Mouse (Mus musculus): ENCODE results near the gene Ell2.
A peak's percentile ranks its signal among the peaks of the same experiment; 100 is the strongest.
"Not testable (repeated sequence)": the region's sequence is repeated elsewhere in the genome, so short reads cannot be mapped to it uniquely, and the experiment has no call there.

Gene Ell2

DNA sequence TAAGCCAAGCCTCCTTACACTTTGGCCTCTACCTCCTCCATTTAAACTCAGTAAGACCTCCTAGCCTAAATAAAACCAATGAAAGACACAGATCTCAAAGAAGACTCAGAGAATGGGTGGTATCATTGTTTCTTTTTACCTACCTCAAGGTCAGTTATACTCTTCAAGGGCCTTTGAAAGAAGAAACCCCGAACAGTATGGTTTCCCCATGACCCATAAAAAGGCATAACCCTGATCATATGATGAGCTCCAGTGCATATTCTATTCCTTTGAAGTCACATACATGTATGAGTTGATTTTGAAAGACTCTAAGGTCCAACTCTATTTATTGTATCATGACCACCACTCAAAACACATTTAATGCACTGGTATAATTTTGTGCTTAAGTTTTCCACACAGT lies at the start of gene Ell2:
Ell2 (plus strand) TSS at position 301 of the 400 bp plus-strand sequence.
- no peak for DNase-seq (ENCODE audit: low spot score)

DNA sequence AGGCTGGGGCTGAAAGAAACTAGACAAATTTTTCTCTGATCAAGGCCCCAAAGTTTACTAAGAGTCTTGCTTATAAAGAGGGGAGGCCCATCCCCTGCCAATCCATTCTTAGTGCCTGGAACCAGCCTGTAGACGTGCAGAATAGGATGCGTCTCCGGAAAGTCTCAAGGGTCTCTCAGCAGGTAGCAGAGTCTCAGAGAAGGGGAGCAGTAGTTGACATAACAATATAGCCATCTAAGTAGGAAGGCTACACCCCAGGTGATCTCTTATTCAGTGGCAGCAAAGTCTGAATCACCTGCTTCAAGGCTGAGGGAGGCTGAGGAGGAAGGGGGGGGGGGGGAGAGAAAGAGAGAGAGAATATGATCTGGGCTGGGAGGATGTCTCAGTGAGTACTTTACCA lies 21.1 kb upstream of the Ell2 start:
- DNase-seq (ENCODE audit: low spot score) = no peak

DNA sequence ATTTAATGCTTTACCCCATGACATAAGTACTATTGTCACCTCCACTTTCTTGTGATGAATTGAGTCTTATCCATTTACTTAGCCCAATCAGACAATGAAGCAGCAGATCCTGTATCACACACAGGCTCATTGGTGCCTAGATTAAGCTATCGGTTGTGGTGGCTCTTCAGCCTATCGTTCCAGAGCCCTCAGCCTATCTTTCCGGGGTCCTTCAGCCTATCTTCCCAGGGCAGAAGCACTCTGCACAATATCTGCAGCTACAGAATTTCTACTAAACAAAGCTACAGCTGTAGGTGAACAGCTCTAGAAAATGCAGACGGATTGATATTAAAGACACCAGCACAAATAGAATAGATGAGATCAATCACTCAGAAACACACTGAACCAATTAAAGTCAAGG lies 19.6 kb upstream of the Ell2 start:
- no peak for DNase-seq (ENCODE audit: low spot score)

DNA sequence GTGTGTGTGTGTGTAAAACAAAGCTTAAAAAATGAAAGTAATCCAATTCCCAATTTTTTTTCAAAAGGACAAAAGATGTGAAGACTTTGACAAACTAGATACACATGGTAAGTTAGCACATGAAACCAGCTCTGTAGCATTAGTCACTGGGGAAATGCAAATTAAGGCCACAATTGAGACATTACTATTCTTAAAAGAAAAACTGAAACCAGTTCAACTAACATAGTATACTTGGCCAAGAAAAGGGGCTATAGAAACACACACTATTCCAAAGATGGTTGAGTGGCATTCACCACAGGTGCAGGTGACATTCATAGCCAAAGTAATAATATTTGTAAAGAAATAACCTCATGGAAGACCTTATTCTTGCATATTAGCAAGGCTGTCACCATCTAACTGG lies 14.9 kb upstream of the Ell2 start:
- DNase-seq (ENCODE audit: low spot score) = no peak

DNA sequence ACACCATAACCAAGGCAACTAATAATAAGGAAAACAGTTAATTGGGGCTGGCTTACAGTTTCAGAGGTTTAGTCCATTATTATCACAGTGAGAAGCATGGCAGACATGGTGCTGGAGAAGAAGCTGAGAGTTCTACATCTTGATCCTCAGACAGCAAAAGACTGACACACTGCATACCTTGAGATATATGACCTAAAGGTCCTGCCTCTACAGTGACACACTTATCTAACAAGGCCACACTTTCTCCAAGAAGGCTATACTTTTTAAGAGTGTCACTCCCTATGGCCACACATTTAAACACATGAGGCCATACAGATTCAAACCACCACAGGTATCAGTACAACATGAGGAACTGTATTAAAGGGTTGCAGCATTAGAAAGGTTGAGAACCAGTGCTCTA lies 13.5 kb upstream of the Ell2 start:
- DNase-seq (ENCODE audit: low spot score) = no peak

DNA sequence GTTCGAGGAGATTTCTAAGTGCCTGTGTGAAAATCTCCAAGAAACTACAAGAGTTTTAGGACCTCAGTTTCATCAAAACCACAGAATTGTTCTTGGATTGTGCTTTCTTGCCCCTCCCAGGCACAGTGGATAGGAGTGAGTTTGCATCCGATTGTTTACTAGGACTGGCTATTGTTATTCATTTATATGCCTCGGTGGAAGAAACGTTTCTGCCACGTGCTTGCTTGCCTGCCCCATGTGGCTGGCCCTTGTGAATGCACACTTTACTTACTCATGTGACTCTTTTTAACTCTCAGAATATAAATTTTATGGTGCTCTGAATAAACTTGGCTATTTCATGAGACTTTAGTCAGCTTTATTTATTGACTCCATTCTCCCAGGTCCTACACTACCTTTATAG lies 3.7 kb upstream of the Ell2 start:
- DNase-seq (ENCODE audit: low spot score) = no peak

DNA sequence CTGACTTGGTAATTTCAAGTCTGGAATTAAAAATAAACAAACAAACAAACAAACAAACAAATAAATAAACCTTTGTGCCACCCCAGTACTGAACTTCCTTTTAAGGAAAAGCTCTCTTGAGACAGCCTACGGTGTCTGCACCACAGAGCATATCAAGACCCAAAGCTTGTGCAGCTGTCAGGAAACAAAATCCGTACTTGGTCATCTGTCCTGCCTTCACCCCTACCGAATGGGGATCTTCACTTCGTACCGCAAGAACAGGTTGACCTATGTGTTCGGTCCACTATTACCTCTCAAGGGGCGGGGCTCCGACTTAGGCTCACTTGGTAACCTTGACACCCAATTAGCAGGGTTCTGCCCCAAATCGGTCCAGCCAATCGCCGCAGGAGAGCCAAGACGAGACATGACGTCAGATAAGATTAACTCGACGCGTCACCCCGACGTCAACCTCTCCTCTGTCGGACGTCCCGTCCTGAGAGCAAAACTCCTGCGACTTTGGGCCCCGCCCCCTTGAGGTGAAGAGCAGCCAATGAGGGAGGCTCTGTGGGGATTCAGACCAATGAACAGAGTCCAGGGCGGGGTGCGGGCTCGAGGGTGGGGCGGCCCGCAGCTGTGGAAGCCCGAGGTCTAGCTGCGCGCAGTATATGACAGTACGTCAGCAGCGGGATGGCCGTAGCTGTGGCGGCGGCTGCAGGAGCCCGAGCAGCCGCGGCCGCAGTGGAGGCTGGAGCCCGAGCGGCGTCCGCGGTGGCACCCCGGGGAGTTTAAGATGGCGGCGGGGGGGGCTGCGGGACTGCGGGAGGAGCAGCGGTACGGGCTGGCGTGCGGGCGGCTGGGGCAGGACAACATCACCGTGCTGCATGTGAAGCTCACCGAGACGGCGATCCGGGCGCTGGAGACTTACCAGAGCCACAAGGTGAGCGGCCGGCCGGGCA lies 592 bp downstream of the Ell2 start:
- peak; percentile 90 for DNase-seq (ENCODE audit: low spot score)

DNA sequence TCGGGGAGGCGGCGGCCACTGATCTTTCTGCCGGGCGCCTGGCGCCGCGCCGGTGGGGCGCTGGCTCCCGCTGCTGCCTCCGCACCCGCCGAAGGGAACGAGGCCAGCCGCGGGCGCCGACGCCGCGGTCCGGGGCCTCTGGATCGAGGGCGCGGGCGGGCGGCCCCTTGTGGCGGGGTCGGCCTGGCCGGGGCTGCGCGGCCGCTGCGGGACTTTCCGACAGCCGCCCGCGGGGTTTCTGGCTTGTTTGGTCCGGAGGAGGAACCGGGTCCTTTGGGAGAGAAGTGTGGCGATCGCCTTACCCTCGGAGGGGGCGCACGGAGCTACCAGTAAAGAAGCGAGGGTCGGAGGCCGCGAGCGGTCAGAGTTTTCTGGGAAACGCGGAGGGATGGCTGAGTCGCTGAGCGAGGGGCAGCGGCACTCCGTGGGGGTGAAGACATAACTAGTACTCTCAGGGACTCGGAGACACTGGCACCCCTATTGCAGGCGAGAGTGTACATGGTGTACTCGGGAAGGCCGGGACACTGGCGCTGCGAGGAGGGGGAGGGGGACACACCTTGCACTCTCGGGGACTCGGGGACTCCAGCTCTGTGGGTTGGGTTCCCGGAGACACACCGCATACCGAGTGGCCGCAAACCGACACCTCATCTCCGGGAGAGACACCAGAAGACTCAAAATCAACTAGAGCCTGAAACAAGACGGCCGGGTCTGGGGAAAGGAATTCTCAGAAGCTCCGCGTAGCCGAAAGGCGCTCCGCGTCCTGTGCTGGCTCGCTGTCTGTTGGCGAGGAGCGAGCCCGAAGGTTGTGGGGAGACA lies 1.5 kb downstream of the Ell2 start:
- DNase-seq (ENCODE audit: low spot score) = peak; percentile 26

DNA sequence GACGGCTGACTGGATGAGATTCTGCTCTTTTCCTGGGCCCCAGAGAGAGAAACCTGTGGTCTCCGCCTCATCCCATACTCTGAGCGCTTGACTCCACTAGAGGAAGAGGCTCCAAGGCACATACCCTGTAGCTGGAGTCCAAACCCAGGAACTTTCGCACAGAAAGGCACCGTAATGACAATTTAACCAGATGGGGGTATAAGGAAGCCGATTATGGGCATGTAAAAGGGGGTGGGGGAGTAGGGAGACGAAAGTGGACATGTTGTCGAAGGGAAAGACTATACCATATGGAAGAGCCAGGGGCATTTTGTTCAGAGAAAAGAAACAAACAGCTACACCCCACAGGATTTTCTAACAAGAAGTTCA lies 2.1 kb downstream of the Ell2 start:
- no peak for DNase-seq (ENCODE audit: low spot score)

DNA sequence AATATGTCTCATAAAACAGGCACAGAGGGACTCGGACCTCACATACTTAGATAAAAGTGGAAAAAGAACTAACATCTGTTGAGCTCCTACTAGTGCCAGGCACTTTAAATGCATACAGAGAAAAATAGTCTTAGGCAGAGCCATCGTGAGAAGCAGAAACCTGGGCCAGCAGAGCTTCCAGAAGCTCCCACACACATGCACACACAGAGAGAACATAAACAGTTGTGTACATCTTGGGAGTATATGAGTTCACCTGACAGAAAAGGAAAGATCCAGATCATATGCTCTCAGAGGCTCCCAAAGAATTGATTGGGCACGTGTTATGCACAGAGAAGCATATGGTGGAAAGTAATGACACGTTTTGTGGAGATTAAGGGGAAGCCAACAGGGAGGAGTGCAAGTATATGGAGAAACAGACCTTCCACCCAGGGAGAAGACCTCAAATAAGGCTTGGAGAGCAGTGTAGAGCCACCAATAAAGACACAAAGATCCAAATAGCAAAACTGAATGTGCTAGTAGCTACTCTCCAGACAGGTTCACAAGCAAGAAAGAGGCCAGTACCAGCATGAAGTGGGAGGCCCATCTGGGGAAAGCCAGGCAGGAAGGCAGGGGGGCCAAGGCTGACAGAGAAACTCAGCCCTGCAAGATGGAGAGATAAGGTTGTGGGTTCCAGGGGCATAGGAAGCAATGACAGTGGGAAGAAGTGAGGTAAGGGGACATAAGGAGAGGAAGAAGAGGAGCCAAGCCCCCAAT lies 2.6 kb downstream of the Ell2 start:
- no peak for DNase-seq (ENCODE audit: low spot score)

DNA sequence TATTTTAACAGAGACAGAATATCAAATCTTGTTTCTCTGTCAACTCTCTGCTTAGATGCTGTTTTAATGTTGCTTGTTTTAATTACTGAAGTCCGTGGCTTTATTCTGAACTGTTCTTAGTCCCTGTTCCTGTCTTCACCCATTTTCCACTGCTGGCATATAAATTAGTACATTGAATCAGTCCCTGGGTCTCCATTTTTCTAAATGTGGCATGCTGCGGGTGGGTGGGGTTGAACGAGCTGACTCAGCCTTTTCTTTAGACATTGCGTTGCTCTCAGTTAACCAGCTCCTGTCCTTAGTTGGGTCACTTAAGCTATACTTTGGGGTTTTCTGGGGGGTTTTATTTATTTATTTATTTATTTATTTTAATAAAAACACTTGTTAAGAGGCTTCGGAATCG lies 3.6 kb downstream of the Ell2 start:
- no peak for DNase-seq (ENCODE audit: low spot score)

DNA sequence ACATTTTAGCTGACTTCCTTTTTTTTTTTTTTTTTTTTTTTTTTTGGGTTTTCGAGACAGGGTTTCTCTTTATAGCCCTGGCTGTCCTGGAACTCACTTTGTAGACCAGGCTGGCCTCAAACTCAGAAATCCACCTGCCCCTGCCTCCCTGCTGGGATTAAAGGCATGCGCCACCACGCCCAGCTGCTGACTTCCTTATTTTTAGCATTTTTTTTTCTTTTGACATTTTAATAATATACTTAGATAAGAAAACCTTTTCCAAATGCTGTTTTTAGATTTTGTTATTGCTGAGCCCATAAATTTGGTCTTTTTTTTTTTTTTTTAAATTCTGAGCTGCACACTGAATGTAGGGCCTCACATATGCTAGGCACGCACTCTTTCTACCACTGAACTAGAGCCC lies 5.0 kb downstream of the Ell2 start:
- DNase-seq (ENCODE audit: low spot score) = not testable (repeated sequence)

DNA sequence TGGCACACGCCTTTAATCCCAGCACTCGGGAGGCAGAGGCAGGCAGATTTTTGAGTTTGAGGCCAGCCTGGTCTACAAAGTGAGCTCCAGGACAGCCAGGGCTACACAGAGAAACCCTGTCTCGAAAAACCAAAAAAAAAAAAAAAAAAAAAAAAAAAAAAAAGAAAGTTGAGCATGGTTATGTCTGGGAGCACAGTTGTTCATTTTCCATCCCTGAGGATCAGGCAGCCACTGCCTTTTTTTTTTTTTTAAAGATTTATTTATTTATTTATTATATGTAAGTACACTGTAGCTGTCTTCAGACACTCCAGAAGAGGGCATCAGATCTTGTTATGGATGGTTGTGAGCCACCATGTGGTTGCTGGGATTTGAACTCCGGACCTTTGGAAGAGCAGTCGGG lies 6.0 kb downstream of the Ell2 start:
- not testable (repeated sequence) for DNase-seq (ENCODE audit: low spot score)

DNA sequence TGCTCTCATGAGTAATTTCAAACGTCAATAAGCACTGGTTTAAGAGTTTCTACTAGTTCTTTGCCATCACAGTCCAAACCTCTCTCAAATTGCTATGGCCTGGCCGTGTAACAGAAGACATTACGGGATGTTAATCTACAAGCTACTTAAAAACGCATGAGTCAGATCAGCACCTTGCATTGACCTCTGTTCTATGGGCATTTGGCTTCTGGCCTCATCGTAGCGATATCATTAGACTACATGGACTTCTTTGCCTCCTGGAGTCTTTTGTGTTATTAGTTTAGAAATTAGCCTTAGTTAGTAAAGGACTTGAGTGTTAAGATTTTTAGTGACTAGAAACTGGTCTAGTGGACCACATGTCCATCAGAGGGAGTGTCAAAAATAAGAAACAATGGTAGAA lies 7.8 kb downstream of the Ell2 start:
- DNase-seq (ENCODE audit: low spot score) = no peak

DNA sequence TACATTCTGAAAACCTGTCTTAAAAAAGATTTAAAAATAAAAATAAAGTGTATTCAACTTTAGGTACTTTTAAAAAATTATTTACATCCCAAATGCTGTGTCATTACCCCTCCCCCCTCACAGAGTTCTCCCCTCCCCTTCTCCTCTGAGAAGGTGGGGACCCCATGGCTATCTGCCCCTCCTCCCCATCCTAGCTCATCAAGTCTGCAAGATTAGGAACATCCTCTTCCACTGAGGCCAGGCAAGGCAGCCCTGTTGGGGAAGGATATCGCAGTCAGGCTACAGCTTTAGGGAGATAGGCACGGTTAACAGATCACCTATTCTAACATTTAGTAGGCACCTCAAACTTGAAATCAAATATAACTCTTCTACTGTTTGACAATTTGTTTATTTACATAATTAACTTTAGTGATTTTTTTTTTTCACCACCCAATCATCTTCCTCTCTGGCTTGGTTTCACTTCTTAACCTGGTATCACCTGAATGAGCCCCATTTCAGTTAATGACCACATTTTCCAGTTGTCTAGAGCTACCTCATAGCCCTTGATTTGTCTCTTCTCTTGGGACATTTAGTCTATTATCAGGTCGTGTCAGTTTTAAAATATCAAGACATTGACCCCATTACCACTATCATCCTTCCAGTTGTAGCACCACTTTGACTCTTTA lies 11.2 kb downstream of the Ell2 start:
- DNase-seq (ENCODE audit: low spot score) = no peak

DNA sequence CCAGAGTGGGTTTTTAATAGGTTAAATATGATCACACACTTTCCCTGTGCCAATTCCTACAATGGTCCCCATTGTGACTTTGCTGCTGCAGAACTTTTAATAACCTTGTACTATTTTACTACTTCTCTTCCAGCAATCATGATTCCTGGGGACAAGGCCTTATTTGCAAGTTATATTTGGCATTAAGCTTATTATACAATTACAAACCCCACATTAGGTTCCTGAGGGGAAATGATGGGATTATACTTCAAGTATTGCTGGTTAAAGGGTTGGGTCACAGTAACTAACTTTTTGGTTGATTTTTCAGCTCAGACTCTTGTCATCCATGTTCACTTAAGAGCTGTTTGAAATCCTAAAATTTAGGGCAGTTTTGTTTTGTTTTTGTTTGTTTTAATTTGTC lies 11.8 kb downstream of the Ell2 start:
- no peak for DNase-seq (ENCODE audit: low spot score)

DNA sequence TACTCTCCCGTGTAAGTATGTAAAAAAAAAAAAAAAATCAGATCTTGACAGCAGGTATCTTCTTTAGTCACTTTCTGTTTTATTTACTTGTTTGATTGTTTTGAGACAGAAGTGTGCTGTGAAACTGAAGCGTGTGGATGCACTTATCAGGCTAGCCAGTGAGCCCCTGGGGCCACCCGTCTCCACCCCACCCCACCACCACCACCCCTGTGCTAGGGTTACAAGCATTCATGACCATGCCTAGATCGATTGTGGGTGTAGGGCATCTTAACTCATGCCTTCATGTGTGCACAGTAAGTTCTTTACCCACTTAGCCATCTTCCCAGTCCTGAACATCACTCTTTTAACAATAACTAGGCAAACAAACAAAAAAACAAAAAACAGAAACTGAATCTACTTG lies 13.1 kb downstream of the Ell2 start:
- no peak for DNase-seq (ENCODE audit: low spot score)

DNA sequence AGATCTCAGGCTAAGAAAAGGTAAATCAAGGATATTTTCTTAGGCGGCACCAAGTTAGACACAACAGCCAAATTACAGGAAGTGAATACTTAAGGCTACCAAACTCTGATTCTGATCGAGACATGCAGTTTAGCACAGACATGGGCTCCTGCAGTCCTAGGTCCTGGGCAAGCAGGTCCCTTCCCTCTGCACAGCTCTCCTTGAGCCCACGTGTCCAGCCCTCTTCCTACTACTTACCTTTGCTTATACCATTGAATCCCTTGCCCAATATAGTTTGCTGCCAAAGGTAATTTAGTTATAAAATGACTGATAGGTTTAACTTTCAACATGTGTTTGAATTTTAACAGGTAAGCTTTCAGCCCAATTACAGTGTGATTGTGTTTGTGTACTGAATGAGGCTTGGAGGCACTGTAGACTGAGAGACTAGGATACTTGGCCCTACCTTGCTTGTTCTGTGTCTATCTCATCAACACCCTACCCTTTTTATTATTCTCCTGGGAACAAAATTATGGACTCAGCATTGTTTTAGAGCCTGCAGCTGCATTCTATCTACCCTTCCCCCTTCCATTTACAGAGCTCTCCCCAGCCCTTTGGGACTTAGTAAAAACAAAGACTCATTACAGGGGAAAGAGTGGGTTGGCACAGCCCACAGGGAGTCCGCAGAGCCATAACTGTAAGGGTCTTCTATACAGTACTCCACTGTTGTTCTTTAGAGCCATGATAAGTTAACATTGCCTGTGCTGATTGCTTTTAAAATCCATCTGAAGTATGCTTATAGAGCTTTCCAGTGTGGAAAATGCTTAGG lies 20.2 kb downstream of the Ell2 start:
- DNase-seq (ENCODE audit: low spot score) = no peak

DNA sequence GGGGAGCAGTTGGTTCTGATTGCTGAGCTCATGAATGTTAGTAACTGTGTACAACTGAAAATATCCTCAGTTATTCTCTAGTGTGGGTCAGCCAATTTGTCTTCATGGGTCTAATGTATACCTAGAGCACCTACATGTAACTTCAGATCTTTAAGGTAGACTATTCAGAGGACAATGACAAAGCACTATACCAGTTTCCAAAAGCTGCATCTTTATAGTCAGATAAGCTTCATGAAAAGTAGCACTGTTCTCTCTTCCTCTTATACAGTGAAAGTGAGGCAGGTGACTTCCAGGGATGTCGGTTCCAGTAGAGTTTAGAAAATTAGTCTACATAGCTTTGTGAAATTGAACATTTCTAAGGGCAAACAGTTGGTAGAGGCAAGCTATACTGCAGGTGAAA lies 21.4 kb downstream of the Ell2 start:
- DNase-seq (ENCODE audit: low spot score) = no peak

DNA sequence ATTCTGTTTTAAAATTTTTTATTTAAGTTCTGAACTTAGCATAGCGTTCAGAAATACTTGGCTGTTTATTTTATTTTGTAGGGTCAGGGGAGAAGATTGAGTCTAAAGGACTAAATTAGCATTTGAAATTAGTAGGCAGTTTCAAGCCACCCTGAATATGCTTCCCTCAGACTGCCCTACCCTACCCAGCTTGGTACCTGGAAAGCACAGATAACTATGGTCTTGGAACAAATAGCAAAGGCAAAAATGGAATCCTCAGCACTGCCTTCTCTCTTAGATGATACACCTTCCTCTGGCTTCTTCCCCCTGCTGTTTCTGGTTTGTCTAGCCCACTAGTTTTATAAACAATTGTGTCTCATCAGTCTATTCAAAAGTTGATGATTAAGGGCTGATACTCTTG lies 23.3 kb downstream of the Ell2 start:
- no peak for DNase-seq (ENCODE audit: low spot score)

DNA sequence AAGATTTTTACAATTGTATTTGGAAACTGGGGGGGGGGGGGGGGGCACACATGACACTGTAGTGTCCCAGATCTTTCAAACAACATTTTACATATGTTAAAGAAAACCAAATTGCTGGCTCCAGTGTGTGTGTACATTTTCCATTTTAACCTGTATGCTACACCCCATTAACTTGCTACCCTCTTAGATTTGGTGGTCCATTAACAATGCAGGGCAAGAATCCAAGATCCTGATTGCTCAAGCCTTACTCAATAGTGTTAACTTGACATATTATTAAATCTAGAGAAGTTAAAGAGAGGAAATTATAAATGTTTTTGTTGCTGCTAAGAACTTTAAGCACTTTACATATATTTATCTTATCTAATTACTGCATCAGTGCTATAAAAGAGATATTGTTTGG lies 24.2 kb downstream of the Ell2 start:
- no peak for DNase-seq (ENCODE audit: low spot score)

Data from ovary, adult 18-20 months (tissue).